15 mouse cellular contexts compared by ENCODE assay signal in genomic region chr16:41786704-41787103, GRCm38 (mm10).
"Had no signal": no experiment of that assay in that cellular context is flagged by ENCODE, and none has a peak within 500 bp of the region (broad histone marks: within the 10 kb centered on the region; RNA-seq: fewer than 3 reads in every experiment).

No protein-coding gene starts in this region.

- H3K4me1 ChIP-seq: liver, embryonic 15.5 days; stomach, embryonic 15.5 days had no signal

- H3K36me3 ChIP-seq: limb, embryonic 10.5 days; liver, embryonic 15.5 days; neural tube, embryonic 15.5 days; stomach, embryonic 15.5 days had no signal

- ATAC-seq: lung, postnatal 0 days had no signal

- H3K4me2 ChIP-seq: liver, embryonic 11.5 days; liver, embryonic 15.5 days; neural tube, embryonic 15.5 days; stomach, embryonic 15.5 days had no signal

- H3K9ac ChIP-seq: liver, embryonic 15.5 days; neural tube, embryonic 15.5 days; stomach, embryonic 15.5 days had no signal

- H3K9me3 ChIP-seq: limb, embryonic 10.5 days; liver, embryonic 15.5 days; neural tube, embryonic 15.5 days; stomach, embryonic 15.5 days had no signal

- H3K4me3 ChIP-seq: layer of hippocampus, adult 2 months; limb, embryonic 10.5 days; liver, embryonic 15.5 days; neural tube, embryonic 15.5 days; stomach, embryonic 15.5 days had no signal

- DNase-seq: kidney, adult 11 months; kidney, postnatal 10 days; kidney, postnatal 4 days; lung, adult 2 months; lung, postnatal 36 days; right cerebral cortex, postnatal 14 days; thymus, adult 2 months; thymus, postnatal 25 days had no signal

- H3K27ac ChIP-seq: limb, embryonic 10.5 days; liver, embryonic 15.5 days; neural tube, embryonic 15.5 days; stomach, embryonic 15.5 days had no signal

- H3K27me3 ChIP-seq: liver, embryonic 15.5 days; neural tube, embryonic 15.5 days; stomach, embryonic 15.5 days had no signal
